Mouse (Mus musculus) liver, embryonic 14.5 days (tissue): ENCODE data around the gene Baiap2l1. TPM values are rescaled to one million over a fixed set of nuclear protein-coding genes. Genes with fewer than 3 reads are reported as not detected.

Experiments
- ATAC-seq: fragments of 200-750 bp; cut with Nextera tagmentation; 2 replicates; pipeline ENCODE4 v1.8.0; 2017; ENCODE audit warnings: moderate number of reproducible peaks, mild to moderate bottlenecking, moderate library complexity; ENCODE audit not compliant: insufficient read depth
- DNase-seq, 3 experiments: peaks; one replicate each; pipeline ENCODE4 v3.0.0-alpha.2; 2012 to 2013; ENCODE audit warnings: low read depth in 3 of 3, low spot score in 3 of 3
- H3K27ac ChIP-seq: fragments of 300-500 bp; sonication (generic); 2 replicates; pipeline ENCODE4 v1.5.1; 2014; ENCODE audit warnings: moderate library complexity, mild to moderate bottlenecking, control low read depth, inconsistent platforms
- H3K27me3 ChIP-seq: fragments of 300-500 bp; sonication (generic); 2 replicates; pipeline ENCODE4 v1.6.1; 2014; ENCODE audit warnings: mild to moderate bottlenecking, low read length, moderate library complexity; ENCODE audit not compliant: control insufficient read depth, insufficient read depth
- H3K36me3 ChIP-seq: fragments of 300-500 bp; sonication (generic); replicated peaks from 2 replicates; pipeline ENCODE4 v1.6.1; 2014; ENCODE audit warnings: low read depth; ENCODE audit not compliant: control insufficient read depth, insufficient read depth
- H3K4me1 ChIP-seq, 2 experiments: fragments of 200-500 bp in 1 of 2; fragments of 300-500 bp in 1 of 2; sonication (generic) in 1 of 2; replicated peaks; 2 replicates each; pipeline ENCODE4 v1.6.1; 2012 to 2014; ENCODE audit warnings: antibody characterized with exemption in 1 of 2, inconsistent platforms in 1 of 2, low read length in 1 of 2; ENCODE audit not compliant: control insufficient read depth in 2 of 2, insufficient read depth in 2 of 2
- H3K4me2 ChIP-seq: fragments of 300-500 bp; sonication (generic); 2 replicates; pipeline ENCODE4 v1.6.1; 2014; ENCODE audit warnings: low read depth, mild to moderate bottlenecking, control low read depth, moderate library complexity
- H3K4me3 ChIP-seq, 2 experiments: fragments of 200-500 bp in 1 of 2; fragments of 300-500 bp in 1 of 2; sonication (generic) in 1 of 2; 2 replicates each; pipeline ENCODE4 v1.5.1; 2012 to 2014; ENCODE audit warnings: low read depth in 2 of 2, low read length in 2 of 2, mild to moderate bottlenecking in 2 of 2, control low read depth in 1 of 2, inconsistent platforms in 1 of 2, moderate library complexity in 1 of 2; ENCODE audit not compliant: insufficient read depth in 1 of 2
- H3K9ac ChIP-seq: fragments of 300-500 bp; sonication (generic); replicated peaks from 2 replicates; pipeline ENCODE4 v1.6.1; 2014; ENCODE audit warnings: mild to moderate bottlenecking, control low read depth, moderate library complexity
- H3K9me3 ChIP-seq: fragments of 300-500 bp; sonication (generic); 2 replicates; pipeline ENCODE4 v1.6.1; 2016; ENCODE audit warnings: low read length, mixed read lengths; ENCODE audit not compliant: control insufficient read depth
- CTCF ChIP-seq: IDR thresholded peaks from 2 replicates; pipeline ENCODE4 v1.5.1; 2016; ENCODE audit warnings: antibody characterized with exemption, low read depth, control low read depth
- EP300 ChIP-seq: IDR thresholded peaks from 2 replicates; pipeline ENCODE4 v1.6.1; 2016; ENCODE audit warnings: antibody characterized with exemption, low read depth
- WGBS: fragments of 180-500 bp; shearing (Covaris S2); extraction: QIAGEN DNeasy Blood & Tissue Kit; methylation state at CpG from one replicate; pipeline ENCODE4 v1.1.7; 2014; ENCODE audit not compliant: insufficient replicate concordance; 5-methylcytosine and 5-hydroxymethylcytosine counted together
- polyA plus RNA-seq, 2 experiments: library from polyadenylated mRNA; depleted of rRNA in 1 of 2; stranded (reverse) in 1 of 2; unstranded in 1 of 2; fragments of >200 nt; fragmentation: Nextera tagmentation in 1 of 2; extraction: Ambion mirVana in 1 of 2; gene quantifications; 2 replicates each; pipeline versions ENCODE4 v1.2.1 to v1.2.3; 2012 to 2014

Gene Baiap2l1
- polyA plus RNA-seq, 2 experiments: 2.4 to 3.8 TPM

- peaks cover 0 to 6% of the 10 kb centered on the region in 2 experiments; a peak in 3 of 4 replicates for H3K4me1 ChIP-seq
- DNase-seq (no peak), ATAC-seq (no peak)
- H3K4me2 ChIP-seq: no peak overlapping the region
- 52% methylated on average over 8 of the region's 8 CpGs for WGBS
- H3K9ac ChIP-seq: no peak overlapping the region
- no peaks in the 10 kb centered on the region for H3K9me3 ChIP-seq
- no peaks in the 10 kb centered on the region for H3K36me3 ChIP-seq
- H3K27ac ChIP-seq: no peak overlapping the region
- TF ChIP-seq EP300: no peak
- no peak for TF ChIP-seq CTCF
- no peak overlapping the region for H3K4me3 ChIP-seq
- H3K27me3 ChIP-seq: no peaks in the 10 kb centered on the region
Observed at GRCm38 (mm10) chr5:144270420-144270819, 87.5 kb downstream of the Baiap2l1 start.

- no peak for ATAC-seq
- Histone ChIP-seq H3K4me1 (peaks cover 0 to 6% of the 10 kb centered on the region in 2 experiments; a peak in 3 of 4 replicates), H3K4me3 (no peak overlapping the region), H3K27me3 (no peaks in the 10 kb centered on the region), H3K36me3 (no peaks in the 10 kb centered on the region), H3K9ac (no peak overlapping the region), H3K4me2 (no peak overlapping the region), H3K9me3 (no peaks in the 10 kb centered on the region), H3K27ac (no peak overlapping the region)
- DNase-seq: no peak
- TF ChIP-seq EP300 (no peak), CTCF (no peak)
- 76% methylated on average over 7 of the region's 7 CpGs for WGBS
Observed at GRCm38 (mm10) chr5:144269926-144270325, 88.0 kb downstream of the Baiap2l1 start.

- Histone ChIP-seq H3K27ac (no peak overlapping the region), H3K9me3 (no peaks in the 10 kb centered on the region), H3K4me2 (no peak overlapping the region), H3K36me3 (peaks cover 3% of the 10 kb centered on the region; the same call in 1 of the 2 replicates), H3K27me3 (no peaks in the 10 kb centered on the region), H3K9ac (no peak overlapping the region), H3K4me1 (peaks cover 0 to 6% of the 10 kb centered on the region in 2 experiments; a peak in 3 of 4 replicates), H3K4me3 (no peak overlapping the region)
- DNase-seq (no peak), ATAC-seq (no peak)
- WGBS: 66% methylated on average over 8 of the region's 8 CpGs
- TF ChIP-seq CTCF (no peak), EP300 (no peak)
Observed at GRCm38 (mm10) chr5:144267535-144268241, 90.2 kb downstream of the Baiap2l1 start.

GRCm38 (mm10) chr5:144263496-144263895, 94.4 kb downstream of the Baiap2l1 start:
- Histone ChIP-seq H3K9ac (no peak overlapping the region), H3K9me3 (no peaks in the 10 kb centered on the region), H3K4me1 (no peaks in the 10 kb centered on the region), H3K27ac (no peak overlapping the region), H3K4me3 (no peak overlapping the region), H3K4me2 (no peak overlapping the region), H3K27me3 (no peaks in the 10 kb centered on the region), H3K36me3 (peaks cover 3% of the 10 kb centered on the region; the same call in 1 of the 2 replicates)
- TF ChIP-seq EP300 (no peak), CTCF (no peak)
- WGBS: 81% methylated on average over 13 of the region's 13 CpGs
- ATAC-seq (no peak), DNase-seq (no peak)

- DNase-seq (no peak), ATAC-seq (no peak)
- no peaks in the 10 kb centered on the region for H3K4me1 ChIP-seq
Observed at GRCm38 (mm10) chr5:144263082-144263481, 94.8 kb downstream of the Baiap2l1 start.

More at GRCm38 (mm10) chr5:144263082-144263481, 94.8 kb downstream of the Baiap2l1 start:
- WGBS: 72% methylated on average over 9 of the region's 9 CpGs
- no peaks in the 10 kb centered on the region for H3K27me3 ChIP-seq
- no peak overlapping the region for H3K4me3 ChIP-seq
- H3K9ac ChIP-seq: no peak overlapping the region
- no peaks in the 10 kb centered on the region for H3K9me3 ChIP-seq
- TF ChIP-seq EP300: no peak
- TF ChIP-seq CTCF: no peak
- H3K36me3 ChIP-seq: peaks cover 3% of the 10 kb centered on the region; the same call in 1 of the 2 replicates
- H3K4me2 ChIP-seq: no peak overlapping the region
- H3K27ac ChIP-seq: no peak overlapping the region
